Mouse (Mus musculus) megakaryocyte, embryonic 14.5 days (primary cell): ENCODE results near the gene Rps6kc1.

Source experiments
- FLI1 ChIP-seq: IDR thresholded peaks from 2 replicates; pipeline ENCODE4 v1.6.1; 2012; ENCODE audit warnings: low read length, inconsistent platforms, mixed read lengths
- GATA1 ChIP-seq: IDR thresholded peaks from 3 replicates; pipeline ENCODE4 v1.6.1; 2012; ENCODE audit warnings: mixed read lengths, low read length, inconsistent platforms, borderline replicate concordance

- TF ChIP-seq FLI1 (no peak), GATA1 (no peak)
Observed at GRCm38 (mm10) chr1:190790720-190791119, 120.8 kb downstream of the Rps6kc1 start.
